Mouse (Mus musculus): ENCODE results near the gene Gm17728.
"Not testable (repeated sequence)": the region's sequence is repeated elsewhere in the genome, so short reads cannot be mapped to it uniquely, and the experiment has no call there.

The Gm17728 gene

GRCm38 (mm10) chr17:9421760-9422159 is at the start of gene Gm17728:
TSS of gene Gm17728 (plus strand) at chr17:9422060.
- DNase-seq (ENCODE audit: low read depth, low spot score), result not testable (repeated sequence)

GRCm38 (mm10) chr17:9397493-9397892 is 24.4 kb upstream of the Gm17728 start:
- no peak for DNase-seq (ENCODE audit: low read depth, low spot score)

- no peak for DNase-seq (ENCODE audit: low read depth, low spot score)
Observed at GRCm38 (mm10) chr17:9398551-9398950, 23.3 kb upstream of the Gm17728 start.

GRCm38 (mm10) chr17:9403991-9404390 is 17.9 kb upstream of the Gm17728 start:
- no peak for DNase-seq (ENCODE audit: low read depth, low spot score)

- DNase-seq (ENCODE audit: low read depth, low spot score), result no peak
Observed at GRCm38 (mm10) chr17:9407640-9408039, 14.2 kb upstream of the Gm17728 start.

GRCm38 (mm10) chr17:9419016-9419415 is 2.8 kb upstream of the Gm17728 start:
- DNase-seq (ENCODE audit: low read depth, low spot score), result no peak

- DNase-seq (ENCODE audit: low read depth, low spot score), result peak; percentile 7
Observed at GRCm38 (mm10) chr17:9428374-9428994, 6.6 kb downstream of the Gm17728 start.

GRCm38 (mm10) chr17:9439997-9440655 is 18.3 kb downstream of the Gm17728 start:
- DNase-seq (ENCODE audit: low read depth, low spot score), result no peak

GRCm38 (mm10) chr17:9456406-9456805 is 34.5 kb downstream of the Gm17728 start:
- no peak for DNase-seq (ENCODE audit: low read depth, low spot score)

- DNase-seq (ENCODE audit: low read depth, low spot score), result no peak
Observed at GRCm38 (mm10) chr17:9460904-9461303, 39.0 kb downstream of the Gm17728 start.

Measured in embryo, embryonic 11.5 days (tissue).